Mouse (Mus musculus) ES-CJ7 (cell line): ENCODE measurements around the gene Amn.

Experiments used
- DNase-seq: peaks from one replicate; pipeline ENCODE4 v3.0.0; 2011; ENCODE audit warnings: low read depth, low spot score

The Amn gene

GRCm38 (mm10) chr12:111270629-111271277, at the start of gene Amn:
Gene Amn (plus strand): TSS chr12:111271095.
- peak; percentile 22 for DNase-seq

- no peak for DNase-seq
Observed at GRCm38 (mm10) chr12:111225197-111225780, 45.6 kb upstream of the Amn start.

GRCm38 (mm10) chr12:111227410-111227809, 43.5 kb upstream of the Amn start:
- no peak for DNase-seq

- no peak for DNase-seq
Observed at GRCm38 (mm10) chr12:111228488-111228887, 42.4 kb upstream of the Amn start.

- DNase-seq, result no peak
Observed at GRCm38 (mm10) chr12:111230793-111231192, 40.1 kb upstream of the Amn start.

- no peak for DNase-seq
Observed at GRCm38 (mm10) chr12:111233798-111234197, 37.1 kb upstream of the Amn start.

GRCm38 (mm10) chr12:111234383-111234782, 36.5 kb upstream of the Amn start:
- DNase-seq, result peak; percentile 28

- DNase-seq, result peak; percentile 68
Observed at GRCm38 (mm10) chr12:111235631-111236030, 35.3 kb upstream of the Amn start.

- no peak for DNase-seq
Observed at GRCm38 (mm10) chr12:111237611-111238188, 33.2 kb upstream of the Amn start.

- DNase-seq, result no peak
Observed at GRCm38 (mm10) chr12:111238345-111238744, 32.5 kb upstream of the Amn start.

- DNase-seq, result no peak
Observed at GRCm38 (mm10) chr12:111238778-111239177, 32.1 kb upstream of the Amn start.

- DNase-seq, result no peak
Observed at GRCm38 (mm10) chr12:111239930-111240329, 31.0 kb upstream of the Amn start.

GRCm38 (mm10) chr12:111241916-111242315, 29.0 kb upstream of the Amn start:
- DNase-seq, result no peak

- no peak for DNase-seq
Observed at GRCm38 (mm10) chr12:111242346-111242745, 28.5 kb upstream of the Amn start.

- no peak for DNase-seq
Observed at GRCm38 (mm10) chr12:111243733-111244132, 27.2 kb upstream of the Amn start.

- DNase-seq, result no peak
Observed at GRCm38 (mm10) chr12:111245070-111245469, 25.8 kb upstream of the Amn start.

GRCm38 (mm10) chr12:111246808-111247464, 24.0 kb upstream of the Amn start:
- DNase-seq, result no peak

GRCm38 (mm10) chr12:111249095-111249494, 21.8 kb upstream of the Amn start:
- DNase-seq, result no peak

- DNase-seq, result no peak
Observed at GRCm38 (mm10) chr12:111250116-111250515, 20.8 kb upstream of the Amn start.

- no peak for DNase-seq
Observed at GRCm38 (mm10) chr12:111251227-111251626, 19.7 kb upstream of the Amn start.

- DNase-seq, result no peak
Observed at GRCm38 (mm10) chr12:111263650-111264049, 7.2 kb upstream of the Amn start.

- no peak for DNase-seq
Observed at GRCm38 (mm10) chr12:111265212-111265611, 5.7 kb upstream of the Amn start.

GRCm38 (mm10) chr12:111266592-111266991, 4.3 kb upstream of the Amn start:
- no peak for DNase-seq
